Mouse (Mus musculus) E14TG2a.4 (cell line): ENCODE results near the gene Stk39.

Experiments used
- H3K27me3 ChIP-seq: 2 replicates; pipeline ENCODE4 v1.6.1; 2014; ENCODE audit warnings: low read length, control low read depth; ENCODE audit not compliant: insufficient read depth
- H3K36me3 ChIP-seq: 2 replicates; pipeline ENCODE4 v1.6.1; 2014; ENCODE audit warnings: low read length, control low read depth; ENCODE audit not compliant: insufficient read depth
- H3K4me1 ChIP-seq: replicated peaks from 2 replicates; pipeline ENCODE4 v1.6.1; 2014; ENCODE audit warnings: low read depth, low read length, control low read depth
- H3K4me3 ChIP-seq: replicated peaks from 2 replicates; pipeline ENCODE4 v1.5.1; 2014; ENCODE audit warnings: mild to moderate bottlenecking, low read length
- H3K9me3 ChIP-seq: 2 replicates; pipeline ENCODE4 v1.6.1; 2014; ENCODE audit warnings: low read length, control low read depth
- CTCF ChIP-seq: conservative IDR thresholded peaks from 2 replicates; pipeline ENCODE4 v1.5.1; 2014; ENCODE audit warnings: low read length
- NANOG ChIP-seq: IDR thresholded peaks from 2 replicates; pipeline ENCODE4 v1.6.1; 2014; ENCODE audit warnings: borderline replicate concordance, low read length, mixed read lengths
- POU5F1 ChIP-seq: IDR thresholded peaks from 2 replicates; pipeline ENCODE4 v1.6.1; 2014; ENCODE audit warnings: low read length, borderline replicate concordance

Gene Stk39

DNA sequence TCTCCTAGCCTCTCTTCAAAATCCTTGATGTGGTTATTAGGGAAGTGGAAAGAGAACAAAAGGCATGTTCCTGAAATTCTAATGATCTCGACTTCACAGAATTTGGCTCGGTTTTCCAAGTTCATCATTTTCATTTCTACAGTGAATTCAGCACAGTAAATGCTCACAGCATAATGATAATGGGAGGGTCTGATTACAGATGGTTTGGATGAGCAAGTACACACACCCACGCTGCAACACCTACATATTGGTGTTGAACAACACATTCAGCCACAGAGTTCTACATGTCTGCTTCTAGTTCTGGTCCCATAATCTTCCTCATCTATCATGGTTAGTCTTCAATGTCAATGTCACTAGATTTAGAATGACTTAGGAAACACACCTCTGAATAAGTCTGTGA lies 190.5 kb downstream of the Stk39 start:
- H3K4me1 ChIP-seq: no peaks in the 10 kb centered on the region
- no peak overlapping the region for H3K4me3 ChIP-seq
- TF ChIP-seq NANOG (no peak), CTCF (no peak), POU5F1 (no peak)
- H3K27me3 ChIP-seq: no peaks in the 10 kb centered on the region
- peaks cover 13% of the 10 kb centered on the region for H3K9me3 ChIP-seq
- no peaks in the 10 kb centered on the region for H3K36me3 ChIP-seq

DNA sequence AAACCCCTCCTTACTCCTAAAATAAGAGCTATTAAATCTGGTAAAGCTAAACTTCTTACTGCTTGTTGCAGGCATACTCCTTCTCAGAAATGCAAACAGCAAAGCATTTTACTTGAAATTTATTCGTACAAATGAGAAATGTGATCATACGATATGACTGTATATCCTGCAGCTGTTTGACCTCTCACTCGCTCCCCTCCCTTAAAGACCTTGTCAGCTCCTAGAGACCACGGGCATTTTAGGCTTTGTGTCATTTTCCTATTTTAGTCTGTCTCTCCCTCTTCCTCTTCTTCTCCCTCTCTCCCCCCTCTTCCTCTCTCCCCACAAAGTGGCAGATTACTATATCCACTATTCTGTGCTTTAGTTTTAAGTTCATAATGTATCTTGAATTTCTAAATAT lies 200.8 kb downstream of the Stk39 start:
- H3K36me3 ChIP-seq: no peaks in the 10 kb centered on the region
- TF ChIP-seq CTCF (no peak), POU5F1 (no peak), NANOG (no peak)
- H3K4me1 ChIP-seq: no peaks in the 10 kb centered on the region
- H3K9me3 ChIP-seq: no peaks in the 10 kb centered on the region; the same call in 1 of the 2 replicates
- no peak overlapping the region for H3K4me3 ChIP-seq
- no peaks in the 10 kb centered on the region for H3K27me3 ChIP-seq

DNA sequence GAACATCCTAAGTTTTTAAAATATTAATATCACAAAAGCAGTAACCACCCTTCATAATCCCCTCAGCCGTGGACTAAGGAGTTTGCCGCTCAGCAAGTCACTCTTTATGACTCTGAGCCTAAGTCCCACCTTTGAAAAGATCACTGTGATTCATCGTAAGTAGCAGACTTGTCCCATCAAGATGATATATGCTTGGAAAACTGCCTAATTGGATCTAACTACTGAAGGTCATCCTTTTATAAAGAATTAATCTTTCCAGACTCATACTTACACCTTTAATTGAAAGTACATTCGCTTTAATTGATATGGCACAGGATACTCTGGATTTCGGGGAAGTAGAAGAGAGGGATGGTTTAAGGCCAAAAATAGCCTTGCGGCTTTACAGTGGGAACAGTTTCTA lies 201.2 kb downstream of the Stk39 start:
- Histone ChIP-seq H3K36me3 (no peaks in the 10 kb centered on the region), H3K27me3 (no peaks in the 10 kb centered on the region), H3K4me3 (no peak overlapping the region), H3K4me1 (no peaks in the 10 kb centered on the region), H3K9me3 (no peaks in the 10 kb centered on the region; the same call in 1 of the 2 replicates)
- TF ChIP-seq POU5F1: no peak
- no peak for TF ChIP-seq CTCF
- no peak for TF ChIP-seq NANOG

DNA sequence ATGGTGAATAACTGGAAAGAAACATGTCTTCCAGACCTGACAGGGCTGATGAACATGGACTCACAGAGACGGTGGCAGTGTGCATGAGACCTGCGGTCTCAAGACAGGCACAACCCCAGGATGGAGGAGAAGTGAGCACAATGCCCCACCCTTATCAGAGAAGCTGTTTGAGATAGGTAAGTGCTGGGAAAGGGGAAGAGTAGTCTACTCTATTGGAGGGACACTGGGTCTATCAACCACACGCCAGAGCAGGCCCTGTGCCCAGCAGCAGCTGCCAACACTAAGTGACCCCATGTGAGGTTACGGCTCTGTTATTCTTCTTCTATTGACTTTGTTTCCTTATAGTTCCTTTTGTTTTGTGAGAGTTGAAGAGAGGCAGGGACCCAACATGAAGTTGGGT lies 202.4 kb downstream of the Stk39 start:
- no peaks in the 10 kb centered on the region for H3K27me3 ChIP-seq
- no peaks in the 10 kb centered on the region; the same call in 1 of the 2 replicates for H3K9me3 ChIP-seq
- no peaks in the 10 kb centered on the region for H3K36me3 ChIP-seq
- no peaks in the 10 kb centered on the region for H3K4me1 ChIP-seq
- no peak for TF ChIP-seq POU5F1
- no peak for TF ChIP-seq NANOG
- no peak for TF ChIP-seq CTCF
- no peak overlapping the region for H3K4me3 ChIP-seq

DNA sequence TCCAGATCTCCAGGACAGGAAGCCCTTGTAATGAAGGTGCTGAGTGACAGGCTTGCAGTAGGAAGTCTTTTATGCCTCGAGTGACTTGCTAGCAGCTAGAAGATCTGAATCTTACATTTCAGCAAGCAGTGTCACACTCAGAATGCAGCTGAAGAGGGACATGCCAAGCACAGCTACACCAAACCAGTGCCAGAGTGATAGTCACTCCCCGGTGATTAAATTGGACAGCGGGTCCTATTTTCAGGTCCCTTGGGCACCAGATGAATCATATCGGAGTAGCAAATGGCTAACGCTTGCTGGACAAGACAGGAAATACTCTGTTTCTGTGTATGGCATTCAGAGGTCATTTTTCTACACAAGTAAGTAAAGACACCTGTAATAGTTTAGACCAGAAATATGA lies 207.2 kb downstream of the Stk39 start:
- Histone ChIP-seq H3K4me3 (no peak overlapping the region), H3K4me1 (no peaks in the 10 kb centered on the region), H3K36me3 (no peaks in the 10 kb centered on the region), H3K27me3 (no peaks in the 10 kb centered on the region), H3K9me3 (no peaks in the 10 kb centered on the region)
- TF ChIP-seq POU5F1 (no peak), CTCF (no peak), NANOG (no peak)

DNA sequence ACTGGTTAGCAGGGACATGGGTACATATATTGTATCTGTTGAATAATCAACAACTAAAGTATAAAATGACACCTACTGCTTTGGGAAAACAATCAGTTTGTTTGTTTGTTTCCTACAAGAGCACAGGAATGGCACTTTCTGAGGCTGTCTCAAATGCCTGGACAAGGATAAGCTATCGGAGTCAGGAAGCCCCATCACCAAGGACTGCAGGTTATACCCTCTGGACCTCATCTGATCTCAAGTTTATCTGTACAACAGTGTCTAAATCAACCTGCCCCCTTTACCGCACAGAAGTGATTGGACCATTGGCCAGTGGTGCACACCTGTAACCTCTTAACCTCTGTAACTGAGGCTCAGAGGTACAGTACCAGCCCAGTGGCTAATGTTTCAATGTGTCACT lies 211.2 kb downstream of the Stk39 start:
- Histone ChIP-seq H3K27me3 (no peaks in the 10 kb centered on the region), H3K4me1 (no peaks in the 10 kb centered on the region), H3K36me3 (no peaks in the 10 kb centered on the region), H3K9me3 (no peaks in the 10 kb centered on the region), H3K4me3 (no peak overlapping the region)
- TF ChIP-seq NANOG (no peak), POU5F1 (no peak), CTCF (no peak)

DNA sequence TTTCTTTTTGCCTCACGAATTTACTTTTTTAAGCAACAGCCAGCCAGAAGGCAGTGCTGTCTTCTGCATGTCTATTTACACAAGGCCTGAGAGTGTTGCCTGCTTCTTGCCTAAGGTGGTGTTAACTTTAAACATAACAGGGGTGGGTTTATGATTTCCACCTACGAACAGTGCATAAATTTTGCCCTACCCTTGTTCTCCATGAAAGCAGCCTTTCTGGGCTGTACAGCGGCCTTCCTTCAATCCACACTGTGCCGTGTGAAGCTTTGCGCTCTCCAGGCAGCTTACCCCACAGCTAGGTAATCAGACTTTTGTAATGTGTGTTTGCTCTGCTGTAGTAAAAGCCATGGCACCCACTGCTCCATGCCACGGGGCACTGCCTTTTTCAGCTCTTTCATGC lies 214.5 kb downstream of the Stk39 start:
- no peaks in the 10 kb centered on the region for H3K4me1 ChIP-seq
- no peaks in the 10 kb centered on the region for H3K9me3 ChIP-seq
- no peaks in the 10 kb centered on the region for H3K27me3 ChIP-seq
- TF ChIP-seq NANOG (no peak), POU5F1 (no peak)
- no peak overlapping the region for H3K4me3 ChIP-seq
- H3K36me3 ChIP-seq: no peaks in the 10 kb centered on the region

DNA sequence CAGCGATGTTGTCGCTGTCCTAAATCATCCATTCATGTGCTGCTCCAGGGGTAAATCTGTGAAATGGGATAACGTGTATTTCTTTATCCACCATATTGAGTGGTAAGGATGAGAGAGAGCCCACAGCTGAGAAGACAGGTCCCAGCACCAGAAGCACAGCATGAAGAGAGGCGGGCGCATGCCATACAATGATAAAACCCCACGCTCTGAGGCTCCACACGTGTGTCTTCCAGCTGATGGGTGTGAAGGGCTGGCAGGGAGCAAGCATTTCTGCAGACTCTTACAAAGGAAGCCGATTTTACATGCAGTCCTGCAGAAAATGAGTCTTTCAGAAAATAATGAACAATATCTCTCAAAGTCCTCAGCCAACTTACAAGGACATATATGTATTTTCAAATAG lies 215.6 kb downstream of the Stk39 start:
- Histone ChIP-seq H3K36me3 (no peaks in the 10 kb centered on the region), H3K4me1 (peaks cover 5% of the 10 kb centered on the region), H3K9me3 (no peaks in the 10 kb centered on the region), H3K4me3 (no peak overlapping the region), H3K27me3 (no peaks in the 10 kb centered on the region)
- TF ChIP-seq POU5F1 (no peak), NANOG (no peak), CTCF (no peak)

DNA sequence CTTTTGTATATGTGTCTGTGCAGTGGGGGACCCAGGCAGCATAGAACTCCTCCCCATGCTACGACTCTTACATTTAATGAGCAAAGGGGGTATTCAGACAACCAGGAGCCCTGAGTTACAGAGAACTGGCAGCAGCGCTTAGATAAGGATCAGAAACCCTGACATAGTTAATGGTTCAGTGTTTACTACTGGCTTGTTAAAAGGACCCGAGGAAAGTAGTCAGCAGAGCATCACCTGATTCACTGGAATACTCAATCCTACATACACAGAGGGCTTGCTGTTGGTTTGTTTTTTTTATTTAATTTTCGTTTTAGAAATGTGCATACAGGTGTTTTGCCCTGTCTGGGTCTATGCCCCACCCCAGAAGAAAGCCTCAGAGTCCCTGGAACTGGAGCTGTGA lies 217.3 kb downstream of the Stk39 start:
- TF ChIP-seq POU5F1 (no peak), NANOG (no peak), CTCF (no peak)
- H3K4me3 ChIP-seq: no peak overlapping the region
- no peaks in the 10 kb centered on the region for H3K9me3 ChIP-seq
- no peaks in the 10 kb centered on the region for H3K36me3 ChIP-seq
- no peaks in the 10 kb centered on the region for H3K27me3 ChIP-seq
- H3K4me1 ChIP-seq: peaks cover 22% of the 10 kb centered on the region

DNA sequence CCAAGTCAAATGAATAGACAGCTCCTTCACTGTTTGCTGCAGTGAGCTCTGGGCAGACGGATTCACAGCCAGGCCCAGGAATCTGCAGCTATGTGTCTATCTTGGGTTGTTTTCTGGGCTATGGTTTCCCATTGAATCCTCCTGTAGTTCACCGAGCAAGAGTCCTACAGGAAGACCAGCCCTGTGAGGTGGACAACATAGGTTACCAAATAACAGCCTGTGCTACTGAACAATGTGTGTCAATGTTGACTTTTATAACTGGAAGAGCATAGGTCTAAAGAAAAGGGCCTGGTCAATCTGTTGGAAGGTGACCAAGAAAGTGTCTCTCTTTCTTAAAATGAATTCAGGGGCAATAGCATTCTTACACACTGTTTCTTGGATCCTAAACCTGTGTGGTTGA lies 218.8 kb downstream of the Stk39 start:
- no peak for TF ChIP-seq CTCF
- no peak for TF ChIP-seq POU5F1
- no peak for TF ChIP-seq NANOG
- peaks cover 28% of the 10 kb centered on the region for H3K4me1 ChIP-seq
- no peaks in the 10 kb centered on the region for H3K36me3 ChIP-seq
- H3K4me3 ChIP-seq: no peak overlapping the region
- H3K9me3 ChIP-seq: no peaks in the 10 kb centered on the region
- H3K27me3 ChIP-seq: no peaks in the 10 kb centered on the region; the same call in 1 of the 2 replicates
